Mouse (Mus musculus) heart, embryonic 12.5 days (tissue): Measurements from ENCODE around the gene Pard3b. TPM values are rescaled to one million over a fixed set of nuclear protein-coding genes. Genes with fewer than 3 reads are reported as not detected.

Source experiments
- ATAC-seq: fragments of 200-750 bp; cut with Nextera tagmentation; 2 replicates; pipeline ENCODE4 v1.8.0; 2017; ENCODE audit warnings: moderate TSS enrichment, moderate library complexity; ENCODE audit not compliant: insufficient number of reproducible peaks, low FRiP score
- H3K27ac ChIP-seq: fragments of 300-500 bp; sonication (generic); 2 replicates; pipeline ENCODE4 v1.5.1; 2016; ENCODE audit warnings: mild to moderate bottlenecking, moderate library complexity; ENCODE audit not compliant: poor library complexity, severe bottlenecking
- H3K27me3 ChIP-seq: fragments of 300-500 bp; sonication (generic); replicated peaks from 2 replicates; pipeline ENCODE4 v1.6.1; 2016; ENCODE audit warnings: mild to moderate bottlenecking, moderate library complexity
- H3K36me3 ChIP-seq: fragments of 300-500 bp; sonication (generic); 2 replicates; pipeline ENCODE4 v1.6.1; 2016; ENCODE audit warnings: mild to moderate bottlenecking, moderate library complexity
- H3K4me1 ChIP-seq: fragments of 300-500 bp; sonication (generic); replicated peaks from 2 replicates; pipeline ENCODE4 v1.6.1; 2016; ENCODE audit warnings: mild to moderate bottlenecking
- H3K4me2 ChIP-seq: fragments of 300-500 bp; sonication (generic); 2 replicates; pipeline ENCODE4 v1.6.1; 2016; ENCODE audit warnings: mild to moderate bottlenecking, moderate library complexity
- H3K4me3 ChIP-seq: fragments of 300-500 bp; sonication (generic); 2 replicates; pipeline ENCODE4 v1.5.1; 2016; ENCODE audit warnings: mild to moderate bottlenecking
- H3K9ac ChIP-seq: fragments of 300-500 bp; sonication (generic); 2 replicates; pipeline ENCODE4 v1.6.1; 2016; ENCODE audit warnings: mild to moderate bottlenecking, moderate library complexity
- H3K9me3 ChIP-seq: fragments of 300-500 bp; sonication (generic); replicated peaks from 2 replicates; pipeline ENCODE4 v1.6.1; 2016; ENCODE audit warnings: mild to moderate bottlenecking, moderate library complexity
- WGBS: fragments of 180-500 bp; shearing (Covaris S2); methylation state at CpG from one replicate; pipeline ENCODE4 v1.1.7; 2016; 5-methylcytosine and 5-hydroxymethylcytosine counted together
- polyA plus RNA-seq: library from polyadenylated mRNA; unstranded; fragments of >200 nt; fragmentation: Nextera tagmentation; extraction: Ambion mirVana; gene quantifications from 2 replicates; pipeline ENCODE4 v1.2.1, GENCODE M21; 2016

Gene Pard3b
- polyA plus RNA-seq, 1 experiment from 2014 or later: 16.0 TPM

- Histone ChIP-seq H3K36me3 (no peaks in the 10 kb centered on the region), H3K4me2 (no peak overlapping the region), H3K4me3 (no peak overlapping the region), H3K9me3 (no peaks in the 10 kb centered on the region), H3K4me1 (no peaks in the 10 kb centered on the region), H3K27ac (no peak overlapping the region), H3K27me3 (no peaks in the 10 kb centered on the region), H3K9ac (no peak overlapping the region)
- no peak for ATAC-seq
- 83% methylated on average over 7 of the region's 7 CpGs for WGBS
Observed at GRCm38 (mm10) chr1:62449193-62449875, 810.7 kb downstream of the Pard3b start.

GRCm38 (mm10) chr1:62465536-62465935 is 826.9 kb downstream of the Pard3b start:
- Histone ChIP-seq H3K27ac (no peak overlapping the region), H3K4me3 (no peak overlapping the region), H3K4me2 (no peak overlapping the region), H3K9ac (no peak overlapping the region), H3K27me3 (no peaks in the 10 kb centered on the region), H3K9me3 (no peaks in the 10 kb centered on the region), H3K4me1 (peaks cover 3% of the 10 kb centered on the region; the same call in 1 of the 2 replicates), H3K36me3 (no peaks in the 10 kb centered on the region)
- WGBS: 56% methylated on average over 8 of the region's 8 CpGs
- 0 out of 2 replicates have a peak, but pooled peaks have one; percentile 48 for ATAC-seq

GRCm38 (mm10) chr1:62466544-62466943 is 827.9 kb downstream of the Pard3b start:
- Histone ChIP-seq H3K4me1 (peaks cover 3% of the 10 kb centered on the region; the same call in 1 of the 2 replicates), H3K4me2 (no peak overlapping the region), H3K27ac (no peak overlapping the region), H3K9ac (no peak overlapping the region), H3K9me3 (no peaks in the 10 kb centered on the region), H3K27me3 (no peaks in the 10 kb centered on the region), H3K4me3 (no peak overlapping the region), H3K36me3 (no peaks in the 10 kb centered on the region)
- ATAC-seq: no peak
- WGBS: 74% methylated on average over 1 of the region's 1 CpGs

DNA sequence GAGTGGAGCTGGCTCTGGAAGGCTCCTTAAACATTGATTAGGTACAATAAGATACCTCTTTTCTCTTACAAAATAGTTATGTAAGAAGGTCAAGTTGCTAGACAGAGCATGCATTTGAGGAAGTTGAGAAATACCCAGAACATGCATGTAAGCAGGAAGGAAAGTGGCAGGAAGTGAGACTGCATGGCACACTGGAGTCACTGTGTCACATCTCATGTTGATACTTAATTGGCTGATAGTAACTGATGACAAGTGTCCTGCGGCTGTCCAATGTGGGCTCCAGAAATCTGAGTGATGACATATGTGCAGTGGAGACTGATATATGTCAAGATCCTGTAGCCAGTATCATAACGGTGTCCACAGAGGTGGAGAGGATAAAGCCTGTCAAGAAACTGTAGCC is 844.4 kb downstream of the Pard3b start:
- Histone ChIP-seq H3K4me3 (no peak overlapping the region), H3K4me2 (no peak overlapping the region), H3K9me3 (no peaks in the 10 kb centered on the region), H3K27me3 (no peaks in the 10 kb centered on the region), H3K36me3 (no peaks in the 10 kb centered on the region), H3K9ac (no peak overlapping the region), H3K4me1 (peaks cover 6% of the 10 kb centered on the region), H3K27ac (no peak overlapping the region)
- 18% methylated on average over 2 of the region's 2 CpGs for WGBS
- ATAC-seq: no peak

DNA sequence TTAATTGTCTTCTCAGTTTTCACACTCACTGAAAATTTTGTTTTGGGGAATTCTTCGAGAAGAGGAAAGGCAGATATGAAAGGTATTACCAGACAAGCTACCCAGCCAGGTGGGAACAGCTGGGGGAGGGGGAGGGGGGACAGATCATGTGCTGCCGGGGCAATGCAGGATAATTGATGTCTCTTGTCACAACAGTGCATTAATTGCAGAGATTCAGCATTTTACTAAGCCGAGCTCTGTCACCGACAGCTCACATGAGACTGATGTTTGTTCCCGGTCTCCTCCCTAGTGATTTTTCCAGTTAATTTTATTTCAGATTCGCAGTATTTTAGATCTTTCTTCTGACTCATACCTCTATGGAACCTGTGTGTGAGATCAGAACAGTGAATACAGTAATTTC is 850.2 kb downstream of the Pard3b start:
- Histone ChIP-seq H3K4me3 (no peak overlapping the region), H3K27ac (no peak overlapping the region), H3K4me2 (no peak overlapping the region), H3K9ac (no peak overlapping the region), H3K9me3 (no peaks in the 10 kb centered on the region; the same call in 1 of the 2 replicates), H3K4me1 (no peaks in the 10 kb centered on the region), H3K27me3 (no peaks in the 10 kb centered on the region), H3K36me3 (no peaks in the 10 kb centered on the region)
- WGBS: 78% methylated on average over 6 of the region's 6 CpGs
- ATAC-seq: no peak

GRCm38 (mm10) chr1:62499146-62499545 is 860.5 kb downstream of the Pard3b start:
- no peak overlapping the region for H3K4me3 ChIP-seq
- no peak for ATAC-seq
- H3K4me1 ChIP-seq: no peaks in the 10 kb centered on the region
- H3K9me3 ChIP-seq: 0 out of 2 replicates have a peak, but pooled peaks cover 3% of the 10 kb centered on the region
- H3K9ac ChIP-seq: no peak overlapping the region
- 82% methylated on average over 5 of the region's 5 CpGs for WGBS
- no peaks in the 10 kb centered on the region for H3K27me3 ChIP-seq
- no peak overlapping the region for H3K4me2 ChIP-seq
- H3K36me3 ChIP-seq: no peaks in the 10 kb centered on the region
- no peak overlapping the region for H3K27ac ChIP-seq

DNA sequence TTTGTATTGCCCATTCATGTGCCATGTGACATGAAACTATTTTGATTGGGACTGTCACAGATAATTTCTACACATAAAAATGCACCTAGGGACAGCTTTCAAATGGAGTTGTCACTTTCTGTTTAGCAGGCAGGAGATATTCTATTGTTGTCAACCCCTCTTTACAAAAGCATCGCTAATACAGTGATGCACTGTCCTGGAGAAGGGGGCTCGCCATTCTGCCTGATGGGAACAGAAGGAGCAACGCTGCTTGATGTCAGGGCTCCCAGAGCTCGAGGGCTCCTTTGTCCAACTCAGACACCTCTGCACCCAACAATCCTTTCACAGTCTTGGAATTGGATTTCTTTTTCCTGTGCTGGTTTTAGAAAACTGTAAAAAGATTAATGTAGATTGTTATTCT is 871.9 kb downstream of the Pard3b start:
- 75% methylated on average over 4 of the region's 4 CpGs for WGBS
- Histone ChIP-seq H3K4me3 (no peak overlapping the region), H3K9me3 (no peaks in the 10 kb centered on the region), H3K4me1 (0 out of 2 replicates have a peak, but pooled peaks cover 3% of the 10 kb centered on the region), H3K27ac (no peak overlapping the region), H3K9ac (no peak overlapping the region), H3K4me2 (no peak overlapping the region), H3K27me3 (no peaks in the 10 kb centered on the region), H3K36me3 (no peaks in the 10 kb centered on the region)
- ATAC-seq: no peak

DNA sequence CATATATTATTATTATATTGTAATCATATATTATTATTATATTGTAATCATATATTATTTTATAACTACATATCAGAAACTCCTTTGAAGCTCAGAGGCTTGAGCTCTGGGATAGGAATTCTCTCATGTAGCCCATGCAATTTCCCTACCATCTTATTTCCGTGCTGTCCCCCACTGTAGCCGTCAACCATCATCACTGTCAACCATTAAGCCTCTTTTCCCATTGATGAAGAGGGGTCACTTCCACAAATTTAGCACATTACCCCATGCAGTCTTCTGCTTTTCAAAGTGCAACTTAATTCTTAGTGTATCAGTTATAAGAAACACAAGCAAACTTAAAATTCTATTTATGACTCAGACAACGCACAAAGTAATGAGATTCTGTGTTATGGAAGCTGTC is 873.1 kb downstream of the Pard3b start:
- peaks cover 10% of the 10 kb centered on the region for H3K4me1 ChIP-seq
- H3K27ac ChIP-seq: no peak overlapping the region
- no peak overlapping the region for H3K4me3 ChIP-seq
- no peaks in the 10 kb centered on the region for H3K9me3 ChIP-seq
- no peaks in the 10 kb centered on the region for H3K36me3 ChIP-seq
- WGBS: 85% methylated on average over 3 of the region's 3 CpGs
- no peak for ATAC-seq
- H3K9ac ChIP-seq: no peak overlapping the region
- no peak overlapping the region for H3K4me2 ChIP-seq
- no peaks in the 10 kb centered on the region for H3K27me3 ChIP-seq

DNA sequence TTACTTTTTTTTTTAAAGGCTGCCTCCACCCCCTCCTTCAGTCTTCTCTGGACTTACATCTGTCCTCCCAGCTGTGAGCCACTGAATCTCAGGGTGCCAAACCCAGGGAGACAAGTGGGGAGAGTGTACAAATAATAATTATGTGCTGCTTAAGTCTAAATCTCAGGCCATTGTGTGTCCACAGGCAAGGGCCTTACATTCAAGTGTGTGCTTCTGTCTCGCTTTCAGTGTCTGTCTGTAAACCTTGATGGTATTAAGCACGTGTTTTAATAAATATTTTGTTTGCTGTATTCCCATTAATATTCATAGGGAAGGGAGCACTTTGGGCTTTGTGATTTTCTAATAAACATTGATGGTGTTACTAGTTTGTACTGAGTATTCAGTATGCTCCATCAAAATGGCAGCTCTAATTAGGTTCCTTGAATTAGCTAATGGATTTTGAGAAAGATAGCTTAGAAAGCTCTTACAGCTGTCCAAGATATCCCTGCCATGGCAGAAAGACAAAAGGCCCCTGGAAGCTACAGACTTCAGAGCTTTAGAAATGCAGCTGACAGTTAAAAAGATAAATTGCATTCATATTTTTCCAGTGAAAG is 880.1 kb downstream of the Pard3b start:
- no peak overlapping the region for H3K4me3 ChIP-seq
- no peaks in the 10 kb centered on the region for H3K27me3 ChIP-seq
- no peaks in the 10 kb centered on the region for H3K36me3 ChIP-seq
- 82% methylated on average over 2 of the region's 2 CpGs for WGBS
- peaks cover 19% of the 10 kb centered on the region for H3K4me1 ChIP-seq
- H3K4me2 ChIP-seq: no peak overlapping the region
- no peak overlapping the region for H3K27ac ChIP-seq
- no peaks in the 10 kb centered on the region for H3K9me3 ChIP-seq
- no peak overlapping the region for H3K9ac ChIP-seq
- ATAC-seq: no peak

GRCm38 (mm10) chr1:62521368-62521767 is 882.7 kb downstream of the Pard3b start:
- H3K27me3 ChIP-seq: no peaks in the 10 kb centered on the region
- peaks cover 16% of the 10 kb centered on the region for H3K4me1 ChIP-seq
- ATAC-seq: no peak
- no peak overlapping the region for H3K4me3 ChIP-seq
- H3K9ac ChIP-seq: no peak overlapping the region
- H3K9me3 ChIP-seq: no peaks in the 10 kb centered on the region
- H3K27ac ChIP-seq: no peak overlapping the region
- H3K4me2 ChIP-seq: no peak overlapping the region
- WGBS: 77% methylated on average over 7 of the region's 7 CpGs
- H3K36me3 ChIP-seq: no peaks in the 10 kb centered on the region

GRCm38 (mm10) chr1:62522761-62523160 is 884.1 kb downstream of the Pard3b start:
- H3K4me2 ChIP-seq: no peak overlapping the region
- H3K9me3 ChIP-seq: no peaks in the 10 kb centered on the region
- H3K36me3 ChIP-seq: no peaks in the 10 kb centered on the region
- WGBS: 59% methylated on average over 2 of the region's 2 CpGs
- no peak for ATAC-seq
- H3K9ac ChIP-seq: no peak overlapping the region
- peaks cover 6% of the 10 kb centered on the region; the same call in 1 of the 2 replicates for H3K4me1 ChIP-seq
- H3K4me3 ChIP-seq: no peak overlapping the region
- H3K27ac ChIP-seq: no peak overlapping the region
- no peaks in the 10 kb centered on the region for H3K27me3 ChIP-seq
